Mouse (Mus musculus) erythroblast, embryonic 14.5 days (primary cell): ENCODE data around the gene Rnf180. TPM values are rescaled to one million over a fixed set of nuclear protein-coding genes. Genes with fewer than 3 reads are reported as not detected.
"Not testable (repeated sequence)": the region's sequence is repeated elsewhere in the genome, so short reads cannot be mapped to it uniquely, and the experiment has no call there.

Experiments used
- H3K27me3 ChIP-seq: 2 replicates; pipeline ENCODE4 v1.6.1; 2012; ENCODE audit warnings: inconsistent platforms; ENCODE audit not compliant: control insufficient read depth
- H3K36me3 ChIP-seq: 2 replicates; pipeline ENCODE4 v1.6.1; 2012; ENCODE audit warnings: mild to moderate bottlenecking, inconsistent platforms; ENCODE audit not compliant: control insufficient read depth
- H3K4me1 ChIP-seq: 2 replicates; pipeline ENCODE4 v1.6.1; 2012; ENCODE audit warnings: inconsistent platforms; ENCODE audit not compliant: control insufficient read depth
- H3K4me3 ChIP-seq: replicated peaks from 2 replicates; pipeline ENCODE3; 2012; ENCODE audit warnings: moderate library complexity, mild to moderate bottlenecking, inconsistent platforms
- H3K9me3 ChIP-seq: 2 replicates; pipeline ENCODE4 v1.6.1; 2012; ENCODE audit warnings: low read length, inconsistent platforms, mixed read lengths; ENCODE audit not compliant: control insufficient read depth
- GATA1 ChIP-seq: IDR thresholded peaks from 2 replicates; pipeline ENCODE4 v1.6.1; 2012; ENCODE audit warnings: low read length, inconsistent platforms, mixed read lengths
- TAL1 ChIP-seq: IDR thresholded peaks from 3 replicates; pipeline ENCODE4 v1.6.1; 2012; ENCODE audit warnings: low read length, inconsistent platforms, mixed read lengths
- polyA plus RNA-seq: library from polyadenylated mRNA; stranded (reverse); fragments of >175 nt; gene quantifications from 2 replicates; pipeline ENCODE4 v1.2.3, GENCODE M21; 2012

Gene Rnf180
- polyA plus RNA-seq = not detected in 2 replicates

- Histone ChIP-seq H3K9me3 (no peaks in the 10 kb centered on the region), H3K36me3 (no peaks in the 10 kb centered on the region), H3K27me3 (peaks cover 26% of the 10 kb centered on the region), H3K4me3 (peak within 1 kb of the TSS; percentile 48), H3K4me1 (peaks cover 2% of the 10 kb centered on the region; the same call in 1 of the 2 replicates)
- no peak for TF ChIP-seq GATA1
- TF ChIP-seq TAL1 = no peak
Observed at GRCm38 (mm10) chr13:105294715-105295114, at the start of gene Rnf180. Rnf180 (minus strand) TSS chr13:105294815.

GRCm38 (mm10) chr13:105331199-105331968 is 36.8 kb upstream of the Rnf180 start:
- H3K9me3 ChIP-seq = no peaks in the 10 kb centered on the region
- H3K4me1 ChIP-seq = no peaks in the 10 kb centered on the region
- H3K36me3 ChIP-seq = no peaks in the 10 kb centered on the region
- TF ChIP-seq GATA1 (no peak), TAL1 (no peak)
- no peaks in the 10 kb centered on the region for H3K27me3 ChIP-seq
- no peak overlapping the region for H3K4me3 ChIP-seq

- Histone ChIP-seq H3K4me1 (no peaks in the 10 kb centered on the region), H3K36me3 (no peaks in the 10 kb centered on the region), H3K9me3 (no peaks in the 10 kb centered on the region), H3K27me3 (no peaks in the 10 kb centered on the region), H3K4me3 (no peak overlapping the region)
- TF ChIP-seq GATA1 = no peak
- no peak for TF ChIP-seq TAL1
Observed at GRCm38 (mm10) chr13:105326946-105327345, 32.3 kb upstream of the Rnf180 start.

GRCm38 (mm10) chr13:105316926-105317325 is 22.3 kb upstream of the Rnf180 start:
- H3K4me3 ChIP-seq = no peak overlapping the region
- TF ChIP-seq TAL1 (no peak), GATA1 (no peak)
- H3K27me3 ChIP-seq = no peaks in the 10 kb centered on the region
- no peaks in the 10 kb centered on the region for H3K9me3 ChIP-seq
- no peaks in the 10 kb centered on the region for H3K4me1 ChIP-seq
- H3K36me3 ChIP-seq = no peaks in the 10 kb centered on the region

- Histone ChIP-seq H3K4me3 (no peak overlapping the region), H3K36me3 (no peaks in the 10 kb centered on the region), H3K27me3 (no peaks in the 10 kb centered on the region), H3K4me1 (no peaks in the 10 kb centered on the region), H3K9me3 (no peaks in the 10 kb centered on the region)
- no peak for TF ChIP-seq TAL1
- TF ChIP-seq GATA1 = no peak
Observed at GRCm38 (mm10) chr13:105316009-105316408, 21.4 kb upstream of the Rnf180 start.

- H3K36me3 ChIP-seq = no peaks in the 10 kb centered on the region
- no peaks in the 10 kb centered on the region for H3K4me1 ChIP-seq
- no peaks in the 10 kb centered on the region for H3K27me3 ChIP-seq
- no peak overlapping the region for H3K4me3 ChIP-seq
- no peak for TF ChIP-seq TAL1
- TF ChIP-seq GATA1 = no peak
- H3K9me3 ChIP-seq = no peaks in the 10 kb centered on the region
Observed at GRCm38 (mm10) chr13:105312763-105313162, 18.1 kb upstream of the Rnf180 start.

GRCm38 (mm10) chr13:105310562-105310961 is 15.9 kb upstream of the Rnf180 start:
- not testable (repeated sequence) for H3K27me3 ChIP-seq, H3K36me3 ChIP-seq, H3K4me1 ChIP-seq, H3K9me3 ChIP-seq, H3K4me3 ChIP-seq

GRCm38 (mm10) chr13:105305513-105305912 is 10.9 kb upstream of the Rnf180 start:
- no peaks in the 10 kb centered on the region for H3K27me3 ChIP-seq
- H3K9me3 ChIP-seq = no peaks in the 10 kb centered on the region
- no peak for TF ChIP-seq TAL1
- no peak for TF ChIP-seq GATA1
- no peaks in the 10 kb centered on the region for H3K36me3 ChIP-seq
- H3K4me3 ChIP-seq = no peak overlapping the region
- H3K4me1 ChIP-seq = no peaks in the 10 kb centered on the region

- TF ChIP-seq GATA1 (no peak), TAL1 (no peak)
- no peaks in the 10 kb centered on the region for H3K36me3 ChIP-seq
- no peaks in the 10 kb centered on the region for H3K9me3 ChIP-seq
- H3K4me3 ChIP-seq = no peak overlapping the region
- no peaks in the 10 kb centered on the region for H3K4me1 ChIP-seq
- no peaks in the 10 kb centered on the region for H3K27me3 ChIP-seq
Observed at GRCm38 (mm10) chr13:105304054-105304453, 9.4 kb upstream of the Rnf180 start.

- Histone ChIP-seq H3K4me1 (no peaks in the 10 kb centered on the region), H3K4me3 (no peak overlapping the region), H3K27me3 (peaks cover 3% of the 10 kb centered on the region), H3K36me3 (no peaks in the 10 kb centered on the region), H3K9me3 (no peaks in the 10 kb centered on the region)
- TF ChIP-seq TAL1 = no peak
- TF ChIP-seq GATA1 = no peak
Observed at GRCm38 (mm10) chr13:105300009-105300346, 5.4 kb upstream of the Rnf180 start.
